19 mouse cellular contexts compared by ENCODE assay signal in genomic region chr4:84433324-84433723, GRCm38 (mm10).
DNase-seq lines count a peak whose midpoint lies in the region; ATAC-seq lines count a peak whose summit lies in the region.
"Had no signal": no experiment of that assay in that cellular context is flagged by ENCODE, and none has a peak within 500 bp of the region (broad histone marks: within the 10 kb centered on the region; RNA-seq: fewer than 3 reads in every experiment).

No protein-coding gene starts in this region.

- no peak overlapping the region for H3K27ac ChIP-seq in midbrain, embryonic 10.5 days (replicated peaks)

- no peaks in the 10 kb centered on the region for H3K27me3 ChIP-seq in midbrain, embryonic 10.5 days (ENCODE audit: low read depth, poor library complexity, severe bottlenecking)
- H3K27me3 ChIP-seq: CH12.LX, Patski had no signal

- no peaks in the 10 kb centered on the region for H3K9me3 ChIP-seq in midbrain, embryonic 10.5 days (replicated peaks)

- H3K4me3 ChIP-seq in midbrain, embryonic 10.5 days = no peak overlapping the region

- no peaks in the 10 kb centered on the region for H3K4me1 ChIP-seq in midbrain, embryonic 10.5 days

- no peaks in the 10 kb centered on the region for H3K36me3 ChIP-seq in midbrain, embryonic 10.5 days
- H3K36me3 ChIP-seq: G1E had no signal

- ATAC-seq in granulocyte monocyte progenitor cell, adult 5-6 weeks (replicated peaks; ENCODE audit: poor library complexity, severe bottlenecking) = peak; percentile 73
- peak; percentile 76 for ATAC-seq in megakaryocyte progenitor cell, adult 5-6 weeks (replicated peaks; ENCODE audit: poor library complexity)
- no peak for ATAC-seq in monocyte, adult 5-6 weeks (replicated peaks; ENCODE audit: insufficient number of reproducible peaks, low FRiP score, low TSS enrichment, poor library complexity, severe bottlenecking)
- ATAC-seq: activated CD4-positive, CD25-positive, alpha-beta regulatory T cell, adult 4 months; CD4-positive, CD25-positive, alpha-beta regulatory T cell, adult 4 months; Patski had no signal

- WGBS in midbrain, embryonic 10.5 days = 96% methylated on average over 9 of the region's 9 CpGs

- no peak for DNase-seq in midbrain, embryonic 10.5 days (ENCODE audit: low spot score)
- DNase-seq: adrenal gland, adult 2 months; adrenal gland, adult 8-10 months; adrenal gland, postnatal 10 days; adrenal gland, postnatal 14 days; adrenal gland, postnatal 25 days; adrenal gland, postnatal 36 days; B cell, adult 2 months; cerebellum, adult 11 months; cerebellum, adult 11-12 months; cerebellum, adult 18-20 months had no signal
